Mouse (Mus musculus): Measurements from ENCODE around the gene Nit1. TPM values are rescaled to one million over a fixed set of nuclear protein-coding genes. Genes with fewer than 3 reads are reported as not detected.
A peak's percentile ranks its signal among the peaks of the same experiment; 100 is the strongest.

Gene Nit1
- polyA plus RNA-seq, 1 experiment = 33.6 TPM

DNA sequence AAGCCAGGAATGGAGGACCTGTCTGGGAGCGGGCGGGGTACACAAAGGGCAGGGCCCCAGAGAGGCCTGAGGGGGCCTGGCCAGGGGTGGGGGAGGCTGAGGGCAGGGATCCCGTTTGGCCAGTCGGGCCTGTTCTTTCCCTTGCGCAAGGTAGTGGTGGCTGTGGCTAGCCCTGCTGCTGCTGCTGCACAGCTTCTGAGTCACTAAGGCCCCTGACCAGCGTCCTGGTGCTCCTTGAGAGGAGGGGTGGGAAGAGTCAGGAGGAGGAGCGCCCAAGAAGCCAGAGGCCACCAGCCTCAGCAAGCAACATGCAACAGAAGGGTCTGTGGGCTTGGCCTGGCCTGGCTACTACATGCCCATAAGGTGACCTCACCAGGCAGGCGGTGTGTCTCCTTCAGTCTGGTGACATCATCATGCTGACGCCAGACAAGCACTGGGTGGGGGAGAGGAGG lies 30.2 kb upstream of the Nit1 start:
- no peak overlapping the region for H3K4me3 ChIP-seq (ENCODE audit: insufficient read depth, low read length)
- no peak overlapping the region for H3K27ac ChIP-seq (ENCODE audit: insufficient read depth, low read length)
- no peaks in the 10 kb centered on the region for H3K4me1 ChIP-seq (ENCODE audit: control insufficient read depth, insufficient read depth, low read length)
- no peak for TF ChIP-seq CTCF (IDR thresholded peaks at IDR 0.05; ENCODE audit: borderline replicate concordance, insufficient read depth, low read length)
- TF ChIP-seq POLR2A (IDR thresholded peaks at IDR 0.05; ENCODE audit: low read depth, low read length) = no peak

DNA sequence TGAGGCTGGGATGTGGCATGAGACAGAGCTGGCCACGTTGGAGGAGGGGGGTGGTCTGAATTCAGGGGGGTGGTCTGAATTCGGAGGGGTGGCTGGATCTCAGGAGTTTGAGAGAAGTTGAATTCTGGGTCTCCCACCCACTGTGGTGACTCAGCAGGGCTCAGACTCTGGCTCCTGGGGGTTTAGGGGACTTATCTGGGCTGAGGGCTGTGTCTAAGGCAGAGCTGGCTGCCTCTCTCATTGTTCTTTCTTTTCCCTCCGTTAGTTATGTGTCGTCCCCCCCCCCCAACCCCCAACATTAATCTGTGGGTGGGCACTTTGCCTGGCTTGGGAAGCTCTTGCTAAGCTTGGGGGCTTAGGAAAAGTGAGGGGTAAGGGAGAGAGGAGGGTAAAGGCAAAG lies 28.5 kb upstream of the Nit1 start:
- no peak overlapping the region for H3K27ac ChIP-seq (ENCODE audit: insufficient read depth, low read length)
- no peak overlapping the region for H3K4me3 ChIP-seq (ENCODE audit: insufficient read depth, low read length)
- no peaks in the 10 kb centered on the region for H3K4me1 ChIP-seq (ENCODE audit: control insufficient read depth, insufficient read depth, low read length)
- TF ChIP-seq CTCF (IDR thresholded peaks at IDR 0.05; ENCODE audit: borderline replicate concordance, insufficient read depth, low read length) = no peak
- TF ChIP-seq POLR2A (IDR thresholded peaks at IDR 0.05; ENCODE audit: low read depth, low read length) = no peak

DNA sequence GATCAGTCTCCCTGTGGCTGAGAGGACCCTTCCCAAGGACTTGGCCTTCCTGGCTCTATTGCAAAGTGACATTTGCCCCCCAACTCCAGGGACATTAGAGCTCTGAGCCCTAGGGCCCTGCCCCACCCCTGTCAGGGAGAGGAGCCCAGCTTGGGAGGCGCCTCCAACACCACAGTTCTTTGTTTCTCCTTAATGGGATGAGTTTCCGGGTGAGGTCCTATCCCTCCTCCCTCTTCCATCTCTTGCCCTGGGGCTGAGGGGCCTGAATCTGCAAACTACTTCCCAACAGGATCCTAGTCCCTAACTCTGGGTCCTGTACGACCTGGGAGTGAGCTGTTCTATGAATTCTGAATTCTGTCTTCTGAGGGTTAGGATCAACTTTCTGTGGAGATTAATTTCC lies 27.4 kb upstream of the Nit1 start:
- Histone ChIP-seq H3K4me1 (ENCODE audit: control insufficient read depth, insufficient read depth, low read length) (no peaks in the 10 kb centered on the region), H3K4me3 (ENCODE audit: insufficient read depth, low read length) (no peak overlapping the region), H3K27ac (ENCODE audit: insufficient read depth, low read length) (no peak overlapping the region)
- TF ChIP-seq CTCF (IDR thresholded peaks at IDR 0.05; ENCODE audit: borderline replicate concordance, insufficient read depth, low read length) (no peak), POLR2A (IDR thresholded peaks at IDR 0.05; ENCODE audit: low read depth, low read length) (no peak)

DNA sequence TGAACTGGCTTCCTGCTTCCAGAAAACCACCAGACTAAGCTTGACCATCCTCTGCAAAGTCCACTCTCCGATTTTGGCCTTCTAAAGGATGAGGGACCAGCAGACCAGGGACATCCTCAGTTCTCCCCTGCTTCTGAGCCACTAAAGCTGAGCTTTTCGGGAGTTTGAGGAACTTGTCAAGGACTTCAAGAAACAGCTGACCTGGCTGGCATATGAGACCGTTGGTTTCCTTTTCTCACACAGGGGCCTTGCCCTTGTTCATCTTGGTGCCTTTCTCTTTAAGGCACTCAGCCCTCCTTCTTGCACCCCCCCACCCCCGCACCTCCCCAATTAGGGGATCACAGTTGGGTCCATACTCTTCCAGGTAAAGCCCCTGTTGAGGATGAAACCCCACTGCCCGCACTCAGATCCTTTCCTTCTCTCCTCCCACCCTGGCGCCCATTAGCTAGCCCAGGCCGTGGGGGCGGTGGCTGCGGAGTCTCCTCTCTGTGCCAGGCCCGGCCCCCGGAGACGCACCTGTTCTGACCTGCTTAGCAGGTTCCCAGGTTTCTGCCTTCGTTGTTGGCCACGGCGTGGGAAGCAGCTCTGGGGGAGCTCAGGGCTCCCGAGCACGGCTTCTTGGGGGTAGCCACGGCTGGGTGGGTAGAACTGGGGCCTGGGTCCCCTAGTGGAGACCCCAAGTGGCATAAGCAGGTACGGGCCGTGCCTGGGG lies 24.6 kb upstream of the Nit1 start, which contains the start of gene Nectin4:
Gene Nectin4 (plus strand): TSS at position 255 of the 712 bp plus-strand sequence.
- Histone ChIP-seq H3K27ac (ENCODE audit: insufficient read depth, low read length) (no peak within 1 kb of the TSS), H3K4me3 (ENCODE audit: insufficient read depth, low read length) (no peak within 1 kb of the TSS), H3K4me1 (ENCODE audit: control insufficient read depth, insufficient read depth, low read length) (no peaks in the 10 kb centered on the region)
- TF ChIP-seq POLR2A (IDR thresholded peaks at IDR 0.05; ENCODE audit: low read depth, low read length) (no peak), CTCF (IDR thresholded peaks at IDR 0.05; ENCODE audit: borderline replicate concordance, insufficient read depth, low read length) (no peak)

DNA sequence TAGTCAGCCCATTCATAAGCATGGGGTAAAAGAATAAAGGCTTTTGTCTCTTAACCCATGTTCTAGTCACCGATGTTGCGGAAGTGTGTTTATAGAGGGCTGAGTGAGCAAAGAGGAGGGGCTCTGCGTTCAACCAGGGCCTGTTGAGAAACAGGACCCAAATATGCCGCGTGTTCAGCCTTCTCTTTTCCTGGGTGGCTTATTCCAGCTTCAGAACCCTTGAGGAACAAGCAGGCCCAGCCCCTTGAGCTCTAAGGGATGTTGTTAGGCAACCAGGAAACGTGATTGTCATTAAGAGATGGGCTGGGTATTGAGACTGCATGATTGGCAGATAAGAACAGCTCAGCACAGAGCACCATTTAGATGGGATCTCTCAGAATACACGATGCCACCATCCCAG lies 20.5 kb upstream of the Nit1 start:
- TF ChIP-seq CTCF (IDR thresholded peaks at IDR 0.05; ENCODE audit: borderline replicate concordance, insufficient read depth, low read length) (no peak), POLR2A (IDR thresholded peaks at IDR 0.05; ENCODE audit: low read depth, low read length) (no peak)
- no peak overlapping the region for H3K27ac ChIP-seq (ENCODE audit: insufficient read depth, low read length)
- no peak overlapping the region for H3K4me3 ChIP-seq (ENCODE audit: insufficient read depth, low read length)
- no peaks in the 10 kb centered on the region for H3K4me1 ChIP-seq (ENCODE audit: control insufficient read depth, insufficient read depth, low read length)

DNA sequence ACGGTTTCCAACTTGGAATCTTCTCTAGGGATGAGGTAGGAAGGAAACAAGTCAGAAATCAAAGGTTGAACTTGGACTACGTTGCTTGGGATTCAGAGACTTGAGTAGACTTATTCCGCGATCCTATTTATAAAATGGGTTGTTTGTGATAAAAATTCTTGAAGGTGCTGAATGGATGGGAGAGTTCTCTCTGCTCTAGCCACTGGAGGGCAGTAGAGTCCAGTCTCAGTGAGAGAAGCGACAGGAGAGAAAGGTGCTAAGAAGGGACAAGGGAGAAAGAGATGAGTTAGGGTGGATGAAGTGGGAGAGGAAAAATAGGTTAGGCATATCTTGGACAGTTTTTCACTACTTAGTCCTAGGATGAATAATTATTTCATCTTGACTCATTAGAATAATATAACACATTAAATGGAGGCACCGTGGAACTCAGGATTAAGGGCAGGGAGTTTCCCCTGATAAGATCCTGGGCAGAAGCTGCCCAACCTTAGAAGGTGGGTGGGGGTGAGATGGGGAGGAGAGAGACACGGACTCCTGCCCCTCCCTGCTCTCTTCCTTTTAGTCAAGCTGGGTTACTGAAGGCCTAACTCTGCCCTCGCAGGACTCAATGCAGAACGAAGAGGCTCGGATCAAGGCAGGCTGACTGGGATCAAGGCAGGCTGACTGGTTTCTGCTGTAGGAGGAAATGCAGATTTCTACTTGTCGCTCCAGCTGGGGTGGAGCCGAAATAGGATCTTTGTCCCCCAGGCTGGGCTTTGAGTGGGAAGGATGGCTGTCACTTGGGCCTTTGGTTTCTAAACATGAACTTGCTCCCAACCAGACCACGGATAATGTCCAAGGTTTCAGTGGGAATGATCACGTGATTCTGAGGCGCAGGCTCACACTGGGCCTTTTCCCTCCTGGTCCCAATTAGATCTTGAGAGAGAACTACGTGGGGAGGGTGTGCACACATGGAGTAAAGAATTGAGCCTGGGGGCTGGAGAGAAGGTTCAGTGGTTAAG lies 16.0 kb upstream of the Nit1 start:
- Histone ChIP-seq H3K4me3 (ENCODE audit: insufficient read depth, low read length) (peak overlapping the region; percentile 38), H3K27ac (ENCODE audit: insufficient read depth, low read length) (peak overlapping the region; percentile 32; the same call in 1 of the 2 replicates)

DNA sequence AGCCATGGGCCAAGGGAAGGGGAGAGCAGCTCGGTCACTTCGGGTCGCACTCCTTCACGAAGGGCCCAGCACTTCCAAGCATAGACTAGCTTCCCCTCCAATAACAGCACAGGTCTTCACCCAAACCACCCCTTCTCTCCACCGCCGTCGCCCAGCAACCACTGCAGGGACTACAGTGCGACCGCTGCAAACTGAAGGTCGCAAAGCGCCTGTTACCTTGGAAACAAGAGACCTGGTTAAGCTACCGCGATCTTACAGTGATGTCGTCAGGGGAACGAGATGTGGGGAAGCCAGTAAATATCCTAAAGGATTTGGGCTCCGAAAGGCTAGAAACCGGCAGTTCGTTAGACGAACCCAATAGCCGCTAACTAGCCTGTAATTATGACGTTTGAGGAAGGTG lies 15.2 kb upstream of the Nit1 start, which contains the start of gene Klhdc9:
Gene Klhdc9 (minus strand): TSS at position 143 of the 400 bp plus-strand sequence.
- Histone ChIP-seq H3K4me1 (ENCODE audit: control insufficient read depth, insufficient read depth, low read length) (no peaks in the 10 kb centered on the region), H3K27ac (ENCODE audit: insufficient read depth, low read length) (peak within 1 kb of the TSS; percentile 32; the same call in 1 of the 2 replicates), H3K4me3 (ENCODE audit: insufficient read depth, low read length) (peak within 1 kb of the TSS; percentile 38)
- TF ChIP-seq POLR2A (IDR thresholded peaks at IDR 0.05; ENCODE audit: low read depth, low read length) (peak; percentile 49), CTCF (IDR thresholded peaks at IDR 0.05; ENCODE audit: borderline replicate concordance, insufficient read depth, low read length) (no peak)

More for the DNA sequence above, 16.0 kb upstream of the Nit1 start:
- no peaks in the 10 kb centered on the region for H3K4me1 ChIP-seq (ENCODE audit: control insufficient read depth, insufficient read depth, low read length)
- TF ChIP-seq CTCF (IDR thresholded peaks at IDR 0.05; ENCODE audit: borderline replicate concordance, insufficient read depth, low read length) (peak; percentile 64), POLR2A (IDR thresholded peaks at IDR 0.05; ENCODE audit: low read depth, low read length) (no peak)

DNA sequence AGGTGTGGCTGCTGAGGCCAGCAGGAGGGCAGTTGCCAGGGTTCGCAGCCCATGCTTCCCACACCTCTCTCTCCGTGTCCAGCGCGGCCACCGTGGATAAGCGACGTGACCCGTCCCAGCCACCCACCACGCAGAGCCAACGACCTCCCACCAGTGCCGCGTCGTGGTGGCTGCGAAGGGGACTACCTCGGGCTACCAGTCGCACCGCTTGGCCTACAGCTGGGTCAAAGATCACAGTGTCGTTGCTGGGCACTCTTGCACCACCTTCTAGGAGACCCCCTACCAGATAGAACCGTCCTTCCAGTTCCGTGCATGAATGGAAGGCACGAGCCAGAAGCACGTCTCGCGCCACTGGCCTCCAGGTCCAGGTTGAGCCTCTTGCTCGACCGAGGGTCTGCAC lies 14.8 kb upstream of the Nit1 start:
- no peak overlapping the region for H3K27ac ChIP-seq (ENCODE audit: insufficient read depth, low read length)
- TF ChIP-seq POLR2A (IDR thresholded peaks at IDR 0.05; ENCODE audit: low read depth, low read length) (no peak), CTCF (IDR thresholded peaks at IDR 0.05; ENCODE audit: borderline replicate concordance, insufficient read depth, low read length) (no peak)
- no peak overlapping the region; the same call in 1 of the 2 replicates for H3K4me3 ChIP-seq (ENCODE audit: insufficient read depth, low read length)
- H3K4me1 ChIP-seq (ENCODE audit: control insufficient read depth, insufficient read depth, low read length) = no peaks in the 10 kb centered on the region

DNA sequence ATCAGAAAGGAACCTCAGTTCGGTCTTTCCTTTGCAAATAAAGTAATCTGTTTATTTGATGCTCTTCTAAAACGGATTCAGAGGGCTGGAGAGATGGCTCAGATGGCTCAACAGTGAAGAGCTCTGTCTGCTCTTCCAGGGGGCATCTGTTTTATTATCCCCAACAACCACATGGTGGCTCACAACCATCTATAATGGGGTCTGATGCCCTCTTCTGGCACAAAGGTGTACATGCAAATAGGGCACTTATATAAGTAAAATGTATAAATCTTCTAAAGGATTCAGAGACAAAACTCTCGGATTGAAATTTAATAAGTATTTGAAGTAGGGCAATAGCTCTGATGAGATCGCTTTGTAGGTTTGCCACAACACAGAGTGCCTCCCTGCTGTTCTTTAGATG lies 13.0 kb upstream of the Nit1 start:
- Histone ChIP-seq H3K4me1 (ENCODE audit: control insufficient read depth, insufficient read depth, low read length) (no peaks in the 10 kb centered on the region), H3K4me3 (ENCODE audit: insufficient read depth, low read length) (no peak overlapping the region), H3K27ac (ENCODE audit: insufficient read depth, low read length) (no peak overlapping the region)
- no peak for TF ChIP-seq CTCF (IDR thresholded peaks at IDR 0.05; ENCODE audit: borderline replicate concordance, insufficient read depth, low read length)
- no peak for TF ChIP-seq POLR2A (IDR thresholded peaks at IDR 0.05; ENCODE audit: low read depth, low read length)
